Mouse (Mus musculus): ENCODE measurements around the gene Il12rb1. TPM values are rescaled to one million over a fixed set of nuclear protein-coding genes. Genes with fewer than 3 reads are reported as not detected.

Gene Il12rb1
- total RNA-seq (2021) = under 1 TPM; 0.12 to 0.59 TPM
- long read RNA-seq, experiment 1 = 0 reads
- long read RNA-seq, experiment 2 = 0 reads

GRCm38 (mm10) chr8:70808239-70808638, at the start of gene Il12rb1:
Gene Il12rb1, plus strand, starts transcription at chr8:70808449.
- intact Hi-C loops (cut with DNase I) = no loop called here
- no peak for DNase-seq

GRCm38 (mm10) chr8:70758616-70759561, 49.4 kb upstream of the Il12rb1 start:
- intact Hi-C loops (cut with DNase I) = no loop called here
- no peak for DNase-seq

- intact Hi-C loops (cut with DNase I) = no loop called here
- no peak for DNase-seq
These were observed 47.9 kb upstream of the Il12rb1 start for GRCm38 (mm10) chr8:70760350-70760749.

DNA sequence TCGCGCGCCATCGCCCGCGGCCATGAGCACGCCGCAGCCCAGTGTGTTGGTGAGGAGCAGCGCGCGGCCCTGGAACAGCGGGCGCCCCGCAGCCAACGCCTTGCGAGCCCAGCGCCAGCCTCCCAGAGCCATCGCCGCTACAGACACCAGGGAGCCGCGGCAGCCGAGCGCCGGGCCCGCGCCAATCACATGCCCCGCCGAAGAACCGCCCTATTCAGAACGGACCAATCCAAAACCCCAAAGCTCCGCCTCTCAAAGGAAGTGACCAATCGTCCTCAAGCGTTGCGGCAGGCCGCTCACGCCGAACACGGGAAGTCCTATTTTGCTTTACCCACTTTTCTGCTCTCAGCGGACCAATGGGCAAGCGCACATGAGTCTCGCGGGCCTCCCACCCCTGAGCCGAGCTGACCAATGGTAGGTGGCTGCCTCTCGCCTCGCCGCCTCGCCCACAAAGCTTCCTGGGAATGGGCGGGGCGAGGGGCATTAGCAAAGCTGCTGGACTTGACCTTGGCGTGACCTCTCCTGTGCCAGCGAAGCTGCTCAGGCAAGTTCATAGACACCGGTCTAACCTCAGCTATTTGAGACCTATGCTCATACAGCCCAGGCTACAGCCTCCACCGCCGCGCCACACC, 47.4 kb upstream of the Il12rb1 start, which contains the start of gene Mpv17l2:
Gene Mpv17l2 (minus strand): TSS at position 172 of the 632 bp plus-strand sequence.
- intact Hi-C loops (cut with DNase I) = no loop called here
- peak; percentile 93 for DNase-seq

- peak in 1 of 2 experiments; percentile 14 for DNase-seq
- intact Hi-C loops (cut with DNase I) = no loop called here
These were observed 46.1 kb upstream of the Il12rb1 start for GRCm38 (mm10) chr8:70762118-70762517.

DNA sequence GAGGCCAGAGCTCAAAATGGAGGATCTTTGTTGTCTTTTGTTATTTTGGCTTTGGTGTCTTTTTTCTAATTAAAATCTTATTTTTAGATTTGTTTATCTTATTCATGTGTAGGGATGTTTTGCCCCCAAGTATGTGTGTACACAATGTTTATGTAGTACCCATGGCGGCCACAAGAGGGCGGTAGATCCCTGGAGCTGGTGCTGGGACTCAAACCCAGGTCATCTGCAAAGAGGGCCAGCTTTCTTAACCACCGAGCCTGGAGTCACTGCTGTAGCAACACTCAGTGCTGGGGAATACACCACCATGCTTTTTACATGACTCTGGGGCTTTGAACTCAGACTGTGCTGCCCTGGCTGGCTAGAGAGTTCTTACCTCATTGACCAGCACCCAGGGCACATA, 44.9 kb upstream of the Il12rb1 start:
- DNase-seq = peak in 1 of 2 experiments; percentile 73

DNA sequence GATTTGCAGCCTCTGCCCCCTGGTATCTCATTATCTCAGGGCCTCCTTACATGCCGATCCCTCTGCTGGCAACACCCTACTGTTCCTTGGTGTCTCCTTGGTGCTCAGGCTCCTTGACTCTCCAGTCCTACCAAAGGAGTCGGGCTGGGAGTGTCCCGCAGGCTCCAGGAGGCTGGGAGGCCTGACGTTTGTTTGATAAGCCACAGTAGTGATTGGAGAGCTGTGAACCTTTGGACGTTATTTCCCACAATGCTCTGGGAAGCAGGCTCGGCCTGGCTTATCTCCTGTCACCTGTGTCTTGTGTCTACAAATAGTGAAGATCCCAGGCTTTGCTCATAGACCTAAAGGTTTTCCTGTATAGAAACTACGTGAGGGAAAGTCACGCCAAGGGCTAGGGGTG, 44.2 kb upstream of the Il12rb1 start:
- intact Hi-C loops (cut with DNase I) = no loop called here
- DNase-seq = no peak

More for the DNA sequence above, 44.9 kb upstream of the Il12rb1 start:
- intact Hi-C loops (cut with DNase I) = no loop called here

DNA sequence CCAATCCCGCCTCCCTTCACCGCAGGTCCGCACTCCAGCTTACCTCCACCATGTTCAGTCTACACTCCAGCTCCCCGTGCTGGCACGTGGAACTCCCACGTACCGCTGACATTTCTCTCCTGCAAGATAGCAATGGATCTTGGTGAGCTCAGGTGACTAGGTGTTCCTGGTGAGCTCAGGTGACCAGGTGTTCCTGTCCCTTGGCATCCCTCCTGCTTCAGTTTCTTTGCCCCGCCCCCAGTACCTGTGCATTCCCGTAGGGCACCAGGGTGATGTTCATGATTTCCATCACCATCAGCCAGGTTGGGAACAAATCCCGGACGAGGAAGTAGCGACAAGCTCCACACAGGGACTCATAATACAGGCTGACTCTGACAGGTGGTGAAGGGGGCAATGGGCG, 43.6 kb upstream of the Il12rb1 start:
- intact Hi-C loops (cut with DNase I) = no loop called here
- DNase-seq = no peak

- intact Hi-C loops (cut with DNase I) = no loop called here
- no peak for DNase-seq
These were observed 42.9 kb upstream of the Il12rb1 start for GRCm38 (mm10) chr8:70765329-70765728.

GRCm38 (mm10) chr8:70765838-70766570, 42.2 kb upstream of the Il12rb1 start:
- DNase-seq = no peak
- intact Hi-C loops (cut with DNase I) = no loop called here

GRCm38 (mm10) chr8:70766571-70767440, 41.4 kb upstream of the Il12rb1 start:
- peak; percentile 60 to 63 for DNase-seq
- intact Hi-C loops (cut with DNase I) = no loop called here

DNA sequence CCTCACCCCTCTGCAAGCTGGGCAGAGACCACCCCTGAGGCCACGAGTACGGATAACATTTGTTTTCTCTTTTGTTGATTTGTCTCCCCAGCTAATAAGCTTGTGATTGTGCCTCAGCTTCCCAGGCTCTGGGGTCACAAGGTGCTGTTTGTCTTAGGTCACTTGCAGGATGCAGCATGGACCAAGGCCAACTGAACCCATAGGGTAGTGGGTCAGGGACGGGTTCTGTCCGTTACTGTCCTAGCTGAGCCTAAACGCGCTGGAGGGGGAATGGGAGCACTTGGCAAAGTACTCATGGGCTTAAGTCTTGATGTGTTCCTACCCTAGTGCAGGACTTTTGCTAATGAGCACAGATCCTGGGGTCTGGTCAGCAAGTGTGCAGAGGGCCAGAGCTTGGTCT, 40.7 kb upstream of the Il12rb1 start:
- DNase-seq = no peak
- intact Hi-C loops (cut with DNase I) = no loop called here

- intact Hi-C loops (cut with DNase I) = no loop called here
- no peak for DNase-seq
These were observed 39.9 kb upstream of the Il12rb1 start for GRCm38 (mm10) chr8:70768231-70768776.

- intact Hi-C loops (cut with DNase I) = loop anchor here (1.0 kb wide), 1 partner anchor 49 kb away; no protein-coding TSS in a partner anchor
- DNase-seq = no peak
These were observed 39.3 kb upstream of the Il12rb1 start for GRCm38 (mm10) chr8:70768956-70769355.

DNA sequence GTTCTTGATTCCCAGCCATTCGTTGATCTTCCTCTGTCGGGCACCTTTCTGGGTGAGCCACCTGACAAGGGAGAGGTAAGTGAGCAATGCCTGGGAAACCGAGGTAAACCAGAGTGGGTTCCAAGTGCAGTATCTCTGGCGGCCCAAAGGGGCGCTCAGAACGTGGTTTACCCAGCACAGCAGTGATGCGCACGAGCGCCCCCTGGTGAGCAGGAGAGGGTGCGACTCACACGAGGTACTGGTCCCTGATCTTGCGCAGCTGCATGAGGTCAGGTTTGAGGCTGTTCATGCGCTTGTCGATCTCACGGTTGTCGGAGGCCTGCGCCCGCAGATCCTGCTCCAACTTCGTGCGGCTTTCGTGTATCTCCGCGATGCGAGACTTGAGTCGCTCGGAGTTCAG, 38.9 kb upstream of the Il12rb1 start:
- intact Hi-C loops (cut with DNase I) = loop anchor here (1.0 kb wide), 1 partner anchor 49 kb away; no protein-coding TSS in a partner anchor
- peak; percentile 97 to 98 for DNase-seq

GRCm38 (mm10) chr8:70769858-70770257, 38.4 kb upstream of the Il12rb1 start:
- intact Hi-C loops (cut with DNase I) = loop anchor here (1.0 kb wide), 1 partner anchor 50 kb away; no protein-coding TSS in a partner anchor
- no peak for DNase-seq

DNA sequence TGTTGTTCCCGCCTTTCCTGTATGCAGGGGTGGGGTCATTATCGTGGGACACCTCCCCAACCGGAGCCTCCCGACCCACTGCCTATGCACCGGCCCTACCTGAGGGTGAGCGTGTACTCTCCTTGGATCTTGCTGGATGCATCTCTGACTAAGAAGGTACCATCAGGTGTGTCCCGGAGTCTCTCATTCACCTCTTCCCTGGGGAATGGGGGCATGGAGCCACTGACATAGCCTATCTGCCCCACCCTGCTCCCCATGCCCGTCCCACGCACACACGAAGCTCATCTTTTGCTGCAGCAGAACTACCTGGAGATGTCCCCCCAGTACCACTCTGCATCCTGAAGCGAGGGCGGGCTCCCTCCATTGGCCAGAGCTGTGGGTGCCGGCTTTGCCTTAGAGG, 37.5 kb upstream of the Il12rb1 start:
- intact Hi-C loops (cut with DNase I) = no loop called here

DNA sequence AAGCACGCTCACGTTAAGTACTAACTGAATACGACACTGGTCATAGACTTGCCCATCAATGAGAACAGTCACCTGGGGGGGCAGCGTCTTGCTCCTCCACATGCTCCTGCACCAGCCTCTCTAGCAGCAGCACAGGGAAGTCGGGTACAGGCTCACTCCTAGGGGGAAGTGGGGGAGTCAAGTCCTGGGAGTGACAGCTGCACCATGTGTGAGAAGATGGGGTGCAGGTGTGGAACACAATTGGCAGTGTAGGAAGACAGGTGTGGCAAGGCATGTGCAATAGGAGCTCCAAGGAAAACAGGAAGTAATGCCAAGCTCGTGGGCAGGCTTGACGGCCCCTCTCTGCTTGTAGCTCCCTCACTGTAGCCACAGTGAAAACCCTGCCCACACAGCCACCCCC, 37.0 kb upstream of the Il12rb1 start:
- DNase-seq = no peak
- intact Hi-C loops (cut with DNase I) = no loop called here

More for the DNA sequence above, 37.5 kb upstream of the Il12rb1 start:
- DNase-seq = no peak

GRCm38 (mm10) chr8:70772075-70772474, 36.2 kb upstream of the Il12rb1 start:
- no peak for DNase-seq
- intact Hi-C loops (cut with DNase I) = no loop called here
